Mouse (Mus musculus): ENCODE data around the gene Mrpl2.

The Mrpl2 gene

DNA sequence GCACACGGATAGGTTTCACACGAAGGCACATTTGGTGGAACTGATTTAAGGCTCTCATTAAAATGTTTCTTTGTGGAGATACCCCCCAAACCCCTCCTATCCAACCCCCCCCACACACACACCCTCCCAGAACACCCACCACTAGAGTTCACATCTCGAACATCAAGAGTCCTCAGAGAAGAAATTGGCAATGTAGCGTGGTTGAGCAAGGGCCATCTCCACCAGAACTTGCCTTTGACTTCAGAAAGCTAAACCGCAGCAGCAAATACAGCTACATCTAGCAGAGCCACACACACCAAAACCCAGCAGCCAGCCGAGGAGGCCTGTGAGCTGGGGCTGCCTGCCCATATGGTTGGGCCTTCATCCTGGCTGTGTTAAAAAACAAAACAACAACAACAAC lies 18.6 kb upstream of the Mrpl2 start:
- DNase-seq (ENCODE audit: low spot score in 2 of 2): no peak

DNA sequence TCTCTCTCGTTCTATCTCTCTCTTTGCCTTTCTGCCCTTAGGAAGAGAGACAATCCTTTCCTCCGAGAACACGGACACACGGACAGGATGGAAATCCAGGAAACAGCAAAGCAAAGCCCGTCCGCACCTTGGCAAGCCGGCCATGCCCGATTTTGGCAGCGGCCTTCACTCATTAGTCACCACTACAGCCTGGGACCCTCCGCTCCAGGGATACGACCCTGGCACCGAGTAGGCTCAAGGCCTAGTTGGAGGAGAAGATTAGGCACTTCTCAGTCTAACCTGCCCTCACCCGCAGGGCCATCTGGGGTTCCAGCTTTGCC lies 17.6 kb upstream of the Mrpl2 start:
- no peak for DNase-seq (ENCODE audit: low spot score in 2 of 2)

DNA sequence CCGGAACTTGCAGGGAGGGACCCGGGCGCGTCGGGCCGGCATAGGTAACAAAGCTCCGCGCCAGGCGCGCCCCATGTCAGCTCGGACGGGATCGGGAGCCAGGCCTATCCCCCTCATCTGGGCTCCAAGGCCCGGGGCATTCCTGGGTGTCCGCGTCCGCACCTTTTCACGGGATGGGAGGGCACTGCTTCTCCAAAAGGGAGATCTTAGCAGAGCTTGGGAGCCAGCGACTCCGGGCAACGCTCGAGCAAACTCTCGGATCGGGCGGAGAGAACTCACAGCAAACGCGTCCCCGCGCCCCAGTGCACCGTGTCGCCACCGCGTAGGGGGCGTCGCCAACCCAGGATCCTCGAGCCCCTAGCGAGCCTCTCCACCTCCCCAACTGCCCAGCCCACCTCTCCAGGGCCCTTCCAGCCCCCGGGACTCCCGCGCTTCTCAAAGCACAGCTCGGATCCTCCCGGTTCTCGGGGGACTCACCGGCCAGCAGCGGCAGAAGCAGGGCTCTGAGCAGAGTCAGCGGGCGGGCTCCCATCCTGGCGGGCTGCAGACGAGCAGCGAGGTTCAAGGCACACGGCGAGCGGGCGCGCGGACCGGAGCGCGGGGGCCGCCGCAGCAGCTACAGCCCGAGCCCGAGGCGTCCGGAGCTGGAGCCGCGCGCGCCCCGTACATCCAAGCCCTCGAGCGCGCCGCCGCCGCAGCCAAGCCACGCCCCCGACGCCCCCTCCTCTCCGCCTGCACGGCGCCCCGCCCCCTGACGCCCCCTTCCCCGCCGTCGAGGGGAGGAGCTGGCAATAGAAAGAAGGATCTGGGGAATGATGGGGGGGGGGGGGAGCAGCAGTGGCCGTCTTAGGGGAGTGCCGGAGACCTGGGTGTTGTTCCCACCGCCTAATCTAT lies 17.0 kb upstream of the Mrpl2 start, which contains the start of gene Ptk7:
Gene Ptk7, minus strand, starts transcription at position 714 of the 894 bp plus-strand sequence.
- DNase-seq (ENCODE audit: low spot score in 2 of 2): peak; percentile 91 to 92

DNA sequence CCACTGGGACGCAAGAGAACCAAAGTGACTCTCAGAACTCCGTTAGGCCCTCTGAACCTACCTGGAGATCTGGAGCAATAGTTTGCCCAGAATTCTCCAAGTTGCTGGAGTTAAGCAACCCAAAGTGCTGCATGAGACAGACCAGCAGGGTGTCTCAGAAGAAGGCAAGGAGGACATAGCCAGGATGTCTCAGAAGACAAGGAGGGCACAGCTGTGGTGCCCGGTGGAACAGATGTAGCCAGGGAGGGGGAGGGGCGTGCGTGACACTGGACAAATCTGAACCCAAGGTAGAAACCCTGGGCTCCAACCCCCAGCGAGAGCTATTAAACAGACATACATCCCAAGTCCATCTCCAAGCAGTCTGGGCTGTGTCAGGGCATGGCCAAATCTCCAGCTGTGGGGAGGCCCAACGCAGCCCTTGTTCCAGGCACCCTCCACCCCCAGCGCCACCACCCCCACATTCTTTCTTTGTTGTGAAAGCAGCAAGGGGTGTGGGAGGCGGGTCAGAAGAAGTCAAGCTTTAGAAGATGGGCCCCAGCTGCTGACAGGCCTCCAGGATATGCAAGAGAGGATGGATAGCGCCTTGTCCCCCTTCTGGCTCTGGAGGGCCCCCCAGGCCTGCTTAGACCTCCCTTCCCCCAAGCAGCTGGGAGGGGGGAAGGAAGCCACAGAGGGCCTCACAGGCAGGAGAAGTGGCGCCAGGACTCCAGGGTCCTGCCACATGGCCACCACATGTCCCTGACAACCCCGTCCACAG lies 16.2 kb upstream of the Mrpl2 start:
- no peak for DNase-seq (ENCODE audit: low spot score in 2 of 2)

DNA sequence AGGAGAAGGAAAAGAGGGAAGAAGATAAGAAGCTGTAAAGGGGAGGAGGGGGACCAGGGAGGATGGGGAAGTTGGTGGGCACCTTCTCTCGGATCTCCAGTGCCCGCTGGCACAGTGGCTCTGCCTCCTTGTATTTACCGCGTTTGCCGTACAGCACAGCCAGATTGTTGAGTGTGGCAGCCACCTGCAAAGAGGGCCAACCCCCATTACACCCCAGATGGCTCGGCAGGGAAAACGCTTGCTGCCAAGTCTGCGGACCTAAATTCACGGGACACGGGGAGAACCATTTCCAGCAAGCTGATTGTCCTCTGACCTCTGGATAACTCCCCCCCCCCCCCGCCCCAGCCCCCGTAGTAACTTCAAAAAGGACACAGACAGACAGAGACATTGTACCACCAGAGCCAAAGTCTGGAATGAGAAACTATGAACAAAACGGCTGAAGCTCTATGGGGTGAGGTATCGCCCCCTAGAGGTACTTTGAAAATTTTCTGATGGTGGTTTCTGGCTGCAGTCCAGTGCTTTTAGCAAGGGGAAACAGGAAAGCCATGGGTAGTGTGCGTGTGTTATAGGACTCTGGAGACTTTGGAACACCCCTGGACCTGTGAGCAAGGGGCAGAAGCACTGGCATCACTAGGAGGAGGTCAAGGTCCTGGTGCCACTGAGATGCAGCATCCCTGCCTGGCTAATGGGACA lies 9.1 kb upstream of the Mrpl2 start:
- DNase-seq (ENCODE audit: low spot score in 2 of 2): peak; percentile 74 to 76

DNA sequence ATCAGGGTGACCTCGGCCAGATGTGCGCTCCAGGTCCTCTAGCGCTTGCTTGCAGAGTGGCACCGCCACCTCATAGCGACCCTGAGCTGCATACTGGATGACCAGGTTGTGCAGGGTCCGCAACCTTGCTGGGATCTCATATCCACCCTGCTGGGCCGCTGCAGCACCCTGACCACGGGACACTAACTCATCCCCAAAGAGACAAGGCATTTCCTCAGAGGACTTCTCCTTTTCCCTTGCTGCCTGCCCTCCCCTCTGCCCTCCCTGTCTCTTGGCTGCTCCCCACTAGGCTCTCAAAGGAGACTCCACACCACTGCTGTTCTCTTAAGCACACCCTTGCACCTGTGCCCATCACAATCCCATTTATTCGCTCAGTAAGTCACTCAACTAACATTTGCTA lies 6.1 kb upstream of the Mrpl2 start:
- no peak for DNase-seq (ENCODE audit: low spot score in 2 of 2)

DNA sequence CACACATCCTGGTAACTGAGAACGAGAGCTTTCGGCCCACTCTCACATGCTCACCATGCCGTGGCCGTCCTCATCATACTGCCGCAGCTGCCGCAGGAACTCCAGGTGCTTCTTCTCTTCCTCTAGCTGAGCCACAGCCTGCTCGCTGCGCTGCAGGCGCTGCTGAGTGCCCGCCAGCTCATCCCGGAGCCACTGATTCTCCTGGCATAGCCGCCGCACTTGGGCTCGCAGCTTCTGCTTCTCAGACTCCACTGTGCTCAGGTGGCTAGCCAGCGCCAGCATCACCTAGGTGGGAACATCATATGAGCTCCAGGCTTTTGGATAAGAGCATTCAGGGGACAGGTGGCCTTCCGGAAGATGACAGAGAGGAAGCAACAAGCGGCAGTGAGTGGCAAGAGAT lies 4.0 kb upstream of the Mrpl2 start:
- DNase-seq (ENCODE audit: low spot score in 2 of 2): no peak

DNA sequence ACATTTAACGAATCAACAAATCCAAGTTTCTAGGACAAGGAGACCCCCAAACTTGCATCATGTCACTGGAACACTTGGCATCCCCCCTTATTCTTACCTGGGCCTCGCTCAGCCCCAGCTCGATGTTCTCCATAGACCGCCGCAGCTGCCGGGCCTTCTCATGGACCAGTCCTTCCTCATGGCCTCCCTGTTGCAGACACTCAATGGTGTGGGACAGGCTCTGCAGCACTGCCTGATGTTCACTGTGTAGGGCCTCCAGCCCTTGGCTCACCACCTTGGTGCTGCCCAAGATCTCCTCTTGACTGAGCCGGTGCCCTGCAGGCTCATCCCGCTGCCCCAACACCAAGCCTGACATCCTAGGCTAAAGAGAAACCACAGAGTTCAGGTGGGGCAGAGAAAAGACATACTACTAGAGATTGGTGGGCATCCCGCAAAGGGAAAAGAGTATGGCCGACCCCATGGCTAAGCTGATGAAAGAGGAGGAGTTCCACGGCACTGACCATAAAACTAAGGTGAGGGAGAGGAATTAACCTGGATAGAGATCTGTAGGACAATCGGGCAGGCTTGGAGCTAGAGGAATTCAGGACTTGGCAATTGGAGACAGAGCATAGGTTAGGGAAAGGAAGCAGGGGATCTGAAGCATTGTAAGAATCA lies 1.8 kb upstream of the Mrpl2 start:
- no peak for DNase-seq (ENCODE audit: low spot score in 2 of 2)

DNA sequence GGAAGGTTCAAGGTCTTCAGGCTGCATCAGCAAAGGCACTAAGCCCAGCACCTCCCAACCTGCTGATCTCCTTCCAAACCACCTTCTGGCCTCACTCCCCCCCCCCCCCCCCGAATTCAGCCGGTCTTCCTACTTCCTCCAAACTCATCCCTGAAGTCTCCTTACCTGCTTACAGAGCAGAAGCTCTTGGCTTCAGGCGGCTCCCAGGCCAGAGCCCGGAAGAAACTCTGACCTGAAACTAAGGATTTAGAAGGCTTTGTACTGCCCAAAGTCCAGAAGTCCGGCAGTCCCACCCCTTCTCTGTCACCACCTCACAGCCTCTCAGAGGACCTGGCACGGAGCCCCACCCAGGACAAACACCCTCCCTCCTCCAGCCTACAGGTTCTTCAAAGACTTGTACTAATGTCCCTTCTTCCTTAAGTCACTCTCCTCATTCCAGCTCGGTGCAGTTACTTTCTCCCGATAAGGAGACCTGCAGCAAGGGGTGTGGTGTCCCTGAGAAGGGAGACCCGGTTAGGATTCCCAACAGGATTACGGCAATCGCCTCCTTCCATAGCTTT lies 1.0 kb upstream of the Mrpl2 start:
- DNase-seq (ENCODE audit: low spot score in 2 of 2): no peak

DNA sequence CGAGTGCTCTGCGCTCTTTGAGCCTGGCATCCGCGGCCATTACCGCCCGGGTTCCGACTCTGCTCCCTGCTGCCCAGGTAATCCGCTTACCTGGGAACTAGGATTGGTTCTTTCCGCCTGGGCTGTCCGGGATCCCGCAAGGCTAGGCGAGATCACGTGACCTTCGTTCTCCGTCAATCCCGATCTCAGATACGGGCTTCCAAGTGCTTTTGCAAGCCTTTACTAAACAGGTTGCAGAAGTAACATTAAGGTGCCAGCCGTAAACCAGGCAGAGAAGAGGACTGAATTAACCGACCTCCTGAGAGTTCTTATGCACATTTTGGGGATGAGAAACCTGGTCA lies 263 bp downstream of the Mrpl2 start:
- no peak for DNase-seq (ENCODE audit: low spot score in 2 of 2)

DNA sequence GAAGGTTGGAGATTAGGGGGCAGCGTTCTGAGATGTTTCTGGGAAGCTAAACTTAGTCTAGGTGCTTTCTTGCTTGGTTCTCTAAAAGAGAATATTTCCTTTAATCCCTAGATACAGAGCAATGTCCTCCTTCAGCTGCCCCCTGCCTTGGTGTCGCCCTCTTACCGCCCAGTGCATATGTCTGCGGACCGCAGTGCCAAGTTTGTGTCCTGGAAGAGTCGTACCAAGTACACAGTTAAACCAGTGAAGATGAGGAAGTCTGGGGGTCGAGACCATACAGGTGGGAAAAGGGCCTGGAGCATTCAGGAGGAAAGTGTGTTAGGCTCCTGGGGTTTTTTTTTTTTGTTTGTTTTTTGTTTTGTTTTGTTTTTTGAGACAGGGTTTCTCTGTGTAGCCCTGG lies 1.2 kb downstream of the Mrpl2 start:
- no peak for DNase-seq (ENCODE audit: low spot score in 2 of 2)

DNA sequence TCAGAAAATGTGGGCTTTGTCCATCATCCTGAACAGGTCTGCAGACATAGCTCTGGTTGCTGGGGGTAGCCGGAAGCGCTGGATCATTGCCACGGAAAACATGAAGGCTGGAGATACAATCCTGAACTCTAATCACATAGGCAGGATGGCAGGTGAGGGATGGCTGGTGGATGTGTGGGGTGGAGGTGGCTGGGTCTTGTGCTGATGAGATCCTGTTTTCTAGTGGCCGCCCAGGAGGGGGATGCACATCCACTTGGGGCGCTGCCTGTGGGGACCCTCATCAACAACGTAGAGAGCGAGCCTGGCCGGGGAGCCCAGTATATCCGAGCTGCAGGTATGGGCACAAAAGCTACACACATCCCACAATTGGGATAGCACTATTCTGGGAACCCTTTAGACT lies 2.4 kb downstream of the Mrpl2 start:
- no peak for DNase-seq (ENCODE audit: low spot score in 2 of 2)

DNA sequence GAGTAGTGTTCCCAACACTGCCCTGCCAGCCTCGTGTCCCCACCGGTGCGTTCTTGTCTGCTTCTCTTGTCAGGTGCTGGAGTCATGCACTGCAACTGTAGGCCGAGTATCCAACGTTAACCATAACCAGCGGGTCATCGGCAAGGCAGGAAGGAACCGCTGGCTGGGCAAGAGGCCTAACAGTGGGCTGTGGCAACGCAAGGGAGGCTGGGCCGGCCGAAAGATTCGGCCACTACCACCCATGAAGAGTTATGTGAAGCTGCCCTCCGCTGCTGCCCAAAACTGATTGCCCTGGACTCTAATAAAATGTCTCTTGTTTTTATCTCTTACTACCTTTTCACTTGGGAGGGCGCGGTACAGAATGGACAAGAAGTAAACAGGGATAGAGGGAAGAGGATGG lies 3.8 kb downstream of the Mrpl2 start:
- no peak for DNase-seq (ENCODE audit: low spot score in 2 of 2)

DNA sequence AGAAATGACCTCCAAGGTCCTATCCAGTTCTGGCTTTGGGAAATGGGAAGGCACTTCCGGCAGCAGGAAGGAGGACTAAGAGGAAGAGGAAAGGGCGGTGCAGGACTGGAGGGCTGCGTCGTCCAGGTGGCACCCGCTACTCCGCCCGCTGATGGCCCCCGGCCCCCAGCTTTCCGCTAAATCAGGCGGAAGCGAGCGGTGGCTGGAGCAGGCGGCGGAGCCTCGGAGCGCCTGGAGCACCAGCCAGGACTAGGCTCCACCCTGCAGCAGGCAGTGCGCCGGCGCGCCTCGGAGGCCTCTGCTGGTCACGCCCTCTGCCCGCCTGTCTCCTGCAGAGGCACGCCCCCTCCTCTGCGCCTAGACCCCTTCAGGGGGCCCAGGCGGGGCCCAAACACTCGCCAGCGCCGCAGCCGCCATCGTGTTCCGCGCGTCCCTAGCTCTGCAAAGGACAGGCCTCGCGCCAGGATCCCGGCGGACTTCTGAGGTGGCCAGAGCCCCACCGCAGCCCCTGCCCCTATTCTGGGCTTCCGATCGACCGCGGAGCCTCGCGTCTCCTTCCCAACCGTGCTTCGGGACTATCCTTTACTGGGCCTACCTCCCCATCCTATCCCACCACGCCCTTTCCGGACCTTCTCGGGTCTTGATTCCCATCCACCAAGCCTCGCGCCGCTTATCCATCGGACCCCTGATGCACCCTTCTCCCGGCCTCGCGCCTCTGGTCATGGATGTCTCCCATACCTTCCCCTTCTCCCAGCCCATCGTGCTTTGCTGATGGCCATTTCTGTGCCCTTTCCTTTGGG lies 4.4 kb downstream of the Mrpl2 start, which contains the start of gene Cul7:
Gene Cul7, plus strand, starts transcription at position 106 of the 800 bp plus-strand sequence.
- peak; percentile 96 to 97 for DNase-seq (ENCODE audit: low spot score in 2 of 2)

DNA sequence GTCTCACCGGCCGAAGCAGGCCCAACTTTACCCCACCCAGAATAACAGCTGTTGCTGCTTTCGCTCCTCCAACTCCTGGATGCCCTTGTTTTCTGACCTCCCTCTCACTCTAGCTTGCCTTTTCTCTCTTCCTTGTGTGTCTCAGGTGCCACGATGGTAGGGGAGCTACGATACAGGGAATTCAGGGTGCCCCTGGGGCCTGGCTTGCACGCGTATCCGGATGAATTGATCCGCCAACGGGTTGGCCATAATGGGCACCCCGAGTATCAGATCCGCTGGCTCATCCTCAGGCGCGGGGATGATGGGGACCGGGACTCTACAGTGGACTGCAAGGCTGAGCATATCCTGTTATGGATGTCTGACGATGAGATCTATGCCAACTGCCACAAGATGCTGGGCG lies 5.3 kb downstream of the Mrpl2 start:
- DNase-seq (ENCODE audit: low spot score in 2 of 2): no peak

DNA sequence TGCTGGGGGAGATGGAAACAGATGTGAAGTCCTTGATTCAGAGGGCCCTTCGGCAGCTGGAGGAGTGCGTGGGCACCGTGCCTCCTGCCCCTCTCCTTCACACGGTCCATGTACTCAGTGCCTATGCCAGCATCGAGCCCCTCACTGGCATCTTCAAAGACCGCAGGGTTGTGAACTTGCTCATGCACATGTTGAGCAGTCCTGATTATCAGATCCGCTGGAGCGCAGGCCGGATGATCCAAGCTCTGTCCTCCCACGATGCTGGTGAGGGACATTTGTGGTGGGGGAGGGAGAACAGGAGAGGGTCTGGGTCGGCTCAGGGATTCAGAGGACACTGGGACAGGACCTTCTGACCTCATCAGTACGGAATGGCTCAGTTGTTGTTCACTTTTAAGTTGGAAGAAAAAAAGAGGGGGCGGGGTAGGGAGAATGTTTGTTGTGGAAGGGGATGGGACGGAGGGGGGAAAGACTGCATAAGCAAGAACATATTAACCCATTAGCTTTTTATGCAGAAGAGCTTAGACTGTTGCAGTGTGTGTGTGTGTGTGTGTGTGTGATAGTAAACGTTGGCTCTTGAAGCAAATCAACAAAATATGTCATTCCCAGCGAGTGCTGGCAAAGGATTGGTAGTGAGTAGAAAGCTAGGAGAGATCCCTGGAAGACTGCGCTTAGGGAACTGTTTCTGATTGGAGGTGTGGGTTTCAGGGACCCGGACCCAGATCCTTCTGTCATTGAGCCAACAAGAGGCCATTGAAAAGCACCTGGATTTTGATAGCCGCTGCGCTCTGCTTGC lies 5.9 kb downstream of the Mrpl2 start:
- no peak for DNase-seq (ENCODE audit: low spot score in 2 of 2)

DNA sequence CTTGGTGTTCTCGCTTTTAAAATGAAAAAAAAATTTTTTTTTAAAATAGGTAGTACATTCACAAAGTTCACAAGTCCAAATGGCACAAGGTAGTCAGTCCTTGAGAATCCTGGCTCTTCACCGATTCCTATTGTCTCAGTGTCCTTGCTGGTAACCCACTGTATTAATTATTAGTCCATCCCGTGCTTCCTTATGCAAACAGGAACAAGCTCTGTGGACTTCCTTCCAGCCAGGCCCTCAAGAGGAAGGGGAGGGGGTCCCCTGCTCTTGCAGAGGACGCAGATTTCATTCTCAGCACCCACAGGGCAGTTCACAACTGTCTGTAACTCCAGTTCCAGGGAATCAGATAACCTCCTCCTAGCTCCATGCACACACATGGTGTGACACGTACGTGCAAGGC lies 10.0 kb downstream of the Mrpl2 start:
- DNase-seq (ENCODE audit: low spot score in 2 of 2): no peak

DNA sequence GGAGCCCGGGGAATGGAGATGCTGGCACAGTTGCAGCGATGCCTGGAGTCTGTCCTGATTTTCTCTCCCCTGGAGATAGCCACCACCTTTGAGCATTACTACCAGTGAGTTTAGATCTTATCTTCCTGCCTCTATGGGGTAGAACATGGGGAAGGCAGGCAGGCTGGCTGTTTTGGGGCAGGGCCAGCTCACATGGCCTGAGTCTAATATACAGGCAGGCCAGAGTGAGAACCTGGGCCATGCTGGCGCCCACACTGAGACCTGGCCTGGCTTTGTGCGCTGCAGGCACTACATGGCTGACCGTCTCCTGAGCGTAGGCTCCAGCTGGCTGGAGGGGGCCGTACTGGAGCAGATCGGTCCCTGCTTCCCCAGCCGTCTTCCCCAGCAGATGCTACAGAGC lies 15.3 kb downstream of the Mrpl2 start:
- DNase-seq (ENCODE audit: low spot score in 2 of 2): no peak

DNA sequence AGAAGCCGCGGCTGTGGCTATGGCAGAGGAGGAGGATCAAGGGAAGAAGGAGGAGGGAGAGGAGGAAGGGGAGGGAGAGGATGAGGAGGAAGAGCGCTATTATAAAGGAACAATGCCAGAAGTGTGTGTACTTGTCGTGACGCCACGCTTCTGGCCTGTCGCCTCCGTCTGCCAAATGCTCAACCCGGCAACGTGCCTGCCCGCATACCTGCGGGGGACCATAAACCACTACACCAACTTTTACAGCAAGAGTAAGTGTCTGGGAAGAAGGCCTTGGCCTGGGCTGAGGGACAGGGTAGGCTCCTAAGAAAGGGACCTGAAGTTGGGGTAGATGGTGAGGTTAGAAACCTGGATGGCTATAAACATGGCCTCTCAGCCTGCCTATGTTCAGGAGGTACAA lies 16.0 kb downstream of the Mrpl2 start:
- DNase-seq (ENCODE audit: low spot score in 2 of 2): no peak

DNA sequence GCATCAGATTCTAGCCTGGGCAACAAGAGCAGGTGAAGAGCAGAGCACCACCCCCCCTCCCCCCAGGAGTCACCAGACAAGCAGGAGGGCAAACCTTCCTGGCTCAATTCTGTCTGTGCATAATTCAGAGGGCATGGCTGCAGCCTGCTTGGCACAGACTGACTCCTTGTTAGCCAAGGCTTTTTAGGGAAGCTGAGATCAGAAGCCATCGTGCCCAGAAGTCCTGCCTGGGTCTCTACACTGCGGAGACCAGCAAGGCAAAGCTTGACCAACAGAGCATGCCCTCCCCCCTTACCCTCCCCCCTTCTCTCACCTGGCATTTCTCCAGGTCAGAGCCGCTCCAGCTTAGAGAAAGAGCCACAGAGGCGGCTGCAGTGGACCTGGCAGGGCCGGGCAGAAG lies 16.7 kb downstream of the Mrpl2 start:
- DNase-seq (ENCODE audit: low spot score in 2 of 2): no peak

Data from right cerebral cortex, postnatal 10 days (tissue).